Mouse (Mus musculus): ENCODE results near the gene Gvin1. TPM values are rescaled to one million over a fixed set of nuclear protein-coding genes. Genes with fewer than 3 reads are reported as not detected.
"Not testable (repeated sequence)": the region's sequence is repeated elsewhere in the genome, so short reads cannot be mapped to it uniquely, and the experiment has no call there.

The Gvin1 gene
- 195 and 223 TPM in 2 replicates for total RNA-seq (2017)

DNA sequence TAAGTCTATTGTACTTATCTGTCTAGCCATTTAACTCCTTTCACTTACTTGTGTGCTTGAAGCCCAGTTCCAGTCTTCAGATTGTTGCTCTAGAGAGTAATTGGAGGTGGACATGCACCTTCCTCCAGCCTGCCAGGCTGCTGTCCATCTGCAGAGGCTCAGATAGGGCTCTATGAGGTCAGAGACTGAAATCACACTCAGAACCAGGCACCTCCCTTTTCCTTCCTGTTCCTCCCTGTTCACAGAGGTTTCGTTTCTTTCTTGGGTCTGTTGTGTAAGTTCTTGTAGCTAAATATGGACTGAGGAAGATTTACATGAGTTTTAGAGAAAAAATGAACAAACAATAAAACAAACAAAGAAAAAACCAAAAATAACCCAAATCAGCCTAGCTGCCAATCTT, at the start of gene Gvin1:
TSS of gene Gvin1 (minus strand) at position 150 of the 400 bp plus-strand sequence.
- peak; percentile 96 to 97 for ATAC-seq (replicated peaks in 1 of 2; ENCODE audit: insufficient read depth in 1 of 2, low FRiP score in 2 of 2, low TSS enrichment in 1 of 2, low read depth in 1 of 2, poor library complexity in 2 of 2, severe bottlenecking in 2 of 2)

GRCm38 (mm10) chr7:106251844-106252517, 36.9 kb upstream of the Gvin1 start:
- peak in 1 of 2 experiments; percentile 14; a peak in 1 of 4 replicates for ATAC-seq (replicated peaks in 1 of 2; ENCODE audit: insufficient read depth in 1 of 2, low FRiP score in 2 of 2, low TSS enrichment in 1 of 2, low read depth in 1 of 2, poor library complexity in 2 of 2, severe bottlenecking in 2 of 2)

DNA sequence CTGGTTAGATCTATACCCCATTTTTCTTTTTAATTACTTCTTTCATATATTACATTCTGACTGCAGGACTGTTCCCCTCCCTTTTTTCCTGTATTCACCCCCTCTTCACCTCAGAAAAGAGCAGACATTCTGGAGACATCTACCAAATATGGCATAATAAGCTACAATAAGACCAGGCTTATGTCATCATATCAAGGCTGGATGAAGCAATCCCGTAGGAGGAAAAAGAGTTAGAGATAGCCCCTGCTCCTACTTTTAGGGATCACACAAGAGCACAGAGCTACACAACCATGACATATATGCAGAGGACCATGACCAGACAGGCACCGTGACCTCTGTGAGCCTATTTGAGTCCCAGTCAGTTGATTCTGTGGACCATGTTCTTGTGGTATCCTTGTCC, 33.8 kb upstream of the Gvin1 start:
- no peak for ATAC-seq (replicated peaks in 1 of 2; ENCODE audit: insufficient read depth in 1 of 2, low FRiP score in 2 of 2, low TSS enrichment in 1 of 2, low read depth in 1 of 2, poor library complexity in 2 of 2, severe bottlenecking in 2 of 2)

- ATAC-seq (replicated peaks in 1 of 2; ENCODE audit: insufficient read depth in 1 of 2, low FRiP score in 2 of 2, low TSS enrichment in 1 of 2, low read depth in 1 of 2, poor library complexity in 2 of 2, severe bottlenecking in 2 of 2), result no peak
Observed at GRCm38 (mm10) chr7:106248245-106248644, 33.1 kb upstream of the Gvin1 start.

DNA sequence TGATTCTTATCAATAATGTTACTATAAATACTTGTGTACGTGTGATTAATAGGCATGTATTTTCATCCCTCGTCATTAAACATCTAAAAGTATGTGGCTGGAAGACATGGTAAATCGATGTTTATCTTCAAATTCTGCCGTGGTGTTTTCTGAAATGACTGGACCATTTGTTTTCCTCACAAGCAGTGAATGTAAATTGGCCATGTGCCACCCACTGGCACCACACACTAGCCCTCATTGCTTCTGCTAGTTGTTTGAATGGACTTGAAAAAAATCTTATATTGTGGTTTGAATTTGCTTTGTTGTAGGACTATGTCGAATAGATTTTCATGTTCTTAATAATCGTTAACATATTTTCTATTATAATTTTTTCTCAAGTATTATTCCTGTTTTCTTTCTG, 30.5 kb upstream of the Gvin1 start:
- ATAC-seq (replicated peaks in 1 of 2; ENCODE audit: insufficient read depth in 1 of 2, low FRiP score in 2 of 2, low TSS enrichment in 1 of 2, low read depth in 1 of 2, poor library complexity in 2 of 2, severe bottlenecking in 2 of 2), result no peak

- not testable (repeated sequence) for ATAC-seq (replicated peaks in 1 of 2; ENCODE audit: insufficient read depth in 1 of 2, low FRiP score in 2 of 2, low TSS enrichment in 1 of 2, low read depth in 1 of 2, poor library complexity in 2 of 2, severe bottlenecking in 2 of 2)
Observed at GRCm38 (mm10) chr7:106240484-106241275, 25.6 kb upstream of the Gvin1 start.

DNA sequence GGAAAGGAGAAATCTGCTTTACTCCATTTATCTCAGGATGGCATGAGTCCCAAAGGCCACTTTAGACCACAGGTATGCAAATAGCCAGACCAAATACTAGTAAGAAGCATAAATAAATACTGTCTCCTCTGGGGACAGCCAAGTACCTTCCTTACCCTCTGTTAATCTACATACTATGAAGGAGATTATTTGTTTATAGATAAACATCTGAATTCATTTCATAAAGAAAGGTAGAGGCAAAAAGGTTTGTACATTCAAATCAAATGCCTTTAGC, 22.0 kb upstream of the Gvin1 start:
- ATAC-seq (replicated peaks in 1 of 2; ENCODE audit: insufficient read depth in 1 of 2, low FRiP score in 2 of 2, low TSS enrichment in 1 of 2, low read depth in 1 of 2, poor library complexity in 2 of 2, severe bottlenecking in 2 of 2), result no peak

DNA sequence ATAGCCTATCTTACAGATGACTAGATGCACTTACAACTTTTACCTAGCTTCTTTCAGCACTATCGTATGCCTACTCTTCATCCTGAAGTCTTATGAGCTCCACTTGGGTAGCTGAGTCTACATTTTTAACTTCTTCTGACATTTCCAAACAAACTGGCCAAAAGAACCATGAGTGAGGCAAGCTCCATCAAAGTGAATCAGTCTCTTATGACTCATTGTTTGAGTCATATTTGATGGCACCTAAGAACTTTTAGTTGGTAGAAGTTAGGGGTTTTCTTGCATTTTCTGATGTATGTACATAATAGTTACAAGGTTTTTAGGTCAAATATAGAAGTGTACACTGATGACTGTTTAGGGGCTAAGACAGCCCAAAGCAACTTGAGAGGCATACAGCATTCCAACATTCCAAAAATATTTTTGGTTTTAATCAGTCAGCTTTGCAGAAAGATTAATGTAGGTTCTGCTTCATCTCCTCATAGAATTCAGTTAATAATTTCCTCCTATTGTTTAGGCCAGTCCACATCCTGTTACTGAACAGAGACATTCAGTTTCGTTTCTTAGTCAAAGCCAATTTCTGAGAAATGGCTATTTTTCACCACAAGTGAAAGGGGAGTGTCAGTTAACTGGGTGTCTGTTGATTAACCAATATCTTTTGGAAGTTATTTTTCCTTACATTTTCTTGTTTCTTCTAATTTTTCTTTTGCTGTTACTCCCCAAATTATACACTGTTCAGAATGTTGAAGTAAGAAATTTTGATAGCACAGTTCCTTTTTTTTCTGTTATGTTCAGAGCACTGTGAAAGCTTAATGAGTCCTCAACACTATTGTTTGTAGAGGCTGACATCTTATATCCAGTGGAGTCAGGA, 21.4 kb upstream of the Gvin1 start:
- peak; percentile 72 for ATAC-seq (replicated peaks in 1 of 2; ENCODE audit: insufficient read depth in 1 of 2, low FRiP score in 2 of 2, low TSS enrichment in 1 of 2, low read depth in 1 of 2, poor library complexity in 2 of 2, severe bottlenecking in 2 of 2)

GRCm38 (mm10) chr7:106235596-106235995, 20.5 kb upstream of the Gvin1 start:
- ATAC-seq (replicated peaks in 1 of 2; ENCODE audit: insufficient read depth in 1 of 2, low FRiP score in 2 of 2, low TSS enrichment in 1 of 2, low read depth in 1 of 2, poor library complexity in 2 of 2, severe bottlenecking in 2 of 2), result no peak

GRCm38 (mm10) chr7:106215910-106216309, 784 bp upstream of the Gvin1 start:
- ATAC-seq (replicated peaks in 1 of 2; ENCODE audit: insufficient read depth in 1 of 2, low FRiP score in 2 of 2, low TSS enrichment in 1 of 2, low read depth in 1 of 2, poor library complexity in 2 of 2, severe bottlenecking in 2 of 2), result not testable (repeated sequence)

DNA sequence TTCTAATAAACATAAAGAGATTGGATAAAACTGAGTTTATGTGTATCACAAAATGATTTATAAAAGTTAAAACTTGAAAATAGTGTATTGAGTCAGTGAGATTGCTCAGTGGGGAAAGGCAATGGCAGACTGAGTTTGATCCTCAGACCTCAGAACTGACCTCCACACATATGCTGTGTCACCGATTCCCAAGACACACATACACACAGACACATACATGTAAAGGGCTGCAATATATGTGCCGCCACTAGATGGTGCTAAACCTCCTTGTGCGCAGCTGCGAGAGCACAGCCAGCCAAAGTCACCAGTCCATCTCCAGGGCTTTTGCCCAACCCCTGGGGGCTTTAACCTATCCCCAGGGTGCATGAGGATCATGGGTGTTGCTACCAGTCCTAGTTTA, 1.4 kb downstream of the Gvin1 start:
- ATAC-seq (replicated peaks in 1 of 2; ENCODE audit: insufficient read depth in 1 of 2, low FRiP score in 2 of 2, low TSS enrichment in 1 of 2, low read depth in 1 of 2, poor library complexity in 2 of 2, severe bottlenecking in 2 of 2), result peak; percentile 85

DNA sequence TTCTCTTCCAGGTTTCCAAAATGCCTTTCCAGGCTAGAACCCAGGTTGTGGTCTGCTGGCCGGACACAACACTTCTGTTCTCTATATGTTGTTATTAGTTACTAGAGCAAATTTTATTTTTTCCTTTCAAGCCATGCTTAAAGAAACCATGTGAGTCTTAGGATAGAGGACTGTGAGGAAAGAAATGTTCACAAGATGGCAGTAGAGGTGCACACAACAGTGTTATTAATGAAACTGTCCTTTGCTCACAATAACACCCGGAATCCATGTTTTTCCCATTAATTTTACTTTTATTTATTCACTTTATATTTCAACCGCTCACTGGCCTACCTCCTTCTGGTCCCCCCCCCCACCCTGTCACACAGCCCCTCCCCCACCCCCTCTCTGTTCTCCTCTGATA, 8.5 kb downstream of the Gvin1 start:
- ATAC-seq (replicated peaks in 1 of 2; ENCODE audit: insufficient read depth in 1 of 2, low FRiP score in 2 of 2, low TSS enrichment in 1 of 2, low read depth in 1 of 2, poor library complexity in 2 of 2, severe bottlenecking in 2 of 2), result peak; percentile 80 to 94

DNA sequence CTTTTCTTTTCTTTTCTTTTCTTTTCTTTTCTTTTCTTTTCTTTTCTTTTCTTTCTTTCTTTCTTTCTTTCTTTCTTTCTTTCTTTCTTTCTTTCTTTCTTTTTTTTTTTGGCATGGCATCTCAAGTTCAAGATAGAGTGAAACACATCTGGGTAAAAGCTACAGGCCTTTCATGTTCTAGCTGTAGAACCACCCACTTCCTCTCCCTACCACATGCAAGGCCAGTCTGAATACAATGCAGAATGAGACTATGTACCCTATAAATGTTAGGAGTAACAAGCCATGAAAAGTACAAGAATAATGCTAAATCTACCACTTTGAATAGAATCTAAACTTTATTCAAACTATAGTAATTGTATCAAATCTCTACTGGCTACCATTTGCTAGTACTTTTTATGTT, 38.1 kb downstream of the Gvin1 start:
- not testable (repeated sequence) for ATAC-seq (replicated peaks in 1 of 2; ENCODE audit: insufficient read depth in 1 of 2, low FRiP score in 2 of 2, low TSS enrichment in 1 of 2, low read depth in 1 of 2, poor library complexity in 2 of 2, severe bottlenecking in 2 of 2)

DNA sequence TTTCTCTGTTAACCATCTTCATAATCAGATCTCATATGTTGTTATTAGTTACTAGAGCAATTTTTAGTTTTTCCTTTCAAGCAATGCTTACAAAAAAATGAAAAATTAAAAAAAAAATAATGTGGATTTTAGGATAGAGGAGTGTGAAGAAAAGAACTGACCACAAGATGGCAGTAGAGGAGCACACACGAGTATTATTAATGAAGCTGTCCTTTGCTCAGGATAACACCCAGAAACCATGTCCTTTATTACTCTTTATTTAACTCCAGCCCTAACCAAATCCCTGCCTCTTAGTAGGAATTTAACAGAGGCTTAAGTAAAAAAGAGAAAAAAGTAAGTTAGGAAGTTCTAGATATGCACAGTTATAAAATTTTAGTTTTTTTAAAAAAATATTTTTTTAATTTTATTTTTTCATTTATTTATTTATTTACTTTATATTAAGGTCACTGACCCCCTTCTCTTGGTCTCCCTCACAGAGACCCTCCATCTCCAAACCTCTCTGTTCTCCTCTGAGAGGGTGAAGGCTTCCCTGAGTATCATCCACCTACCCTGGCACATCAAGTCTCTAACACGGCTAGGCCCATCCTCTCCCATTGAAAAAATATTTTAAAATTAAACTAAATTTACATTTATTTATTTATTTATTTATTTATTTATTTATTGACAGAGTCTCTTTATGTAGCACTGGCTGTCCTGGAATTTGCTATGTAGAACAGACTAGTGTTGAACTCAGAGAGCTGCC, 69.9 kb downstream of the Gvin1 start:
- ATAC-seq (replicated peaks in 1 of 2; ENCODE audit: insufficient read depth in 1 of 2, low FRiP score in 2 of 2, low TSS enrichment in 1 of 2, low read depth in 1 of 2, poor library complexity in 2 of 2, severe bottlenecking in 2 of 2), result peak; percentile 67 to 74; a peak in 2 of 4 replicates

- ATAC-seq (replicated peaks in 1 of 2; ENCODE audit: insufficient read depth in 1 of 2, low FRiP score in 2 of 2, low TSS enrichment in 1 of 2, low read depth in 1 of 2, poor library complexity in 2 of 2, severe bottlenecking in 2 of 2), result not testable (repeated sequence)
Observed at GRCm38 (mm10) chr7:106141128-106141895, 73.8 kb downstream of the Gvin1 start.

- not testable (repeated sequence) for ATAC-seq (replicated peaks in 1 of 2; ENCODE audit: insufficient read depth in 1 of 2, low FRiP score in 2 of 2, low TSS enrichment in 1 of 2, low read depth in 1 of 2, poor library complexity in 2 of 2, severe bottlenecking in 2 of 2)
Observed at GRCm38 (mm10) chr7:106117090-106117948, 97.8 kb downstream of the Gvin1 start.
